Mouse (Mus musculus): ENCODE measurements around the gene Cbfa2t2.

DNA sequence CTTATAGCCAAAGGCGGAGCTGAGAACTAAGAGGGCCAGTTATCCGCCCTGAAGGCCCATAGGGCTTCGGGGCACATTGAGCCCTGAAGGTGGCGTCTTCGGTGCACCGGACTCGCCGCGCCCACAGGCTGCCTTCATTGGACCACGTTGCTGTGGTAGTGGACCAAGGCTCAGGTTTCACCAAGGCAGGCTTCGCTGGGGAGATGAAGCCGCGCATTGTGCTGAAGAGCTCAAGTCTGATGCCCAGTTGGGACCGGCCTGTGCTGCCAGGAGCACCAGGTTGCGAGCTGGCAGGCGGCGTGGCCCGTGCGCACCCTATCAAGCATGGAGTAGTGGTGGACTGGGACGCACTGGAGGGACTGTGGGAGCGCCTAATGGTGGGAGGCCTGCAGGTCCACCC, 115.6 kb downstream of the Cbfa2t2 start:
- TF ChIP-seq POLR2A (IDR thresholded peaks at IDR 0.05; ENCODE audit: extremely low read depth, insufficient read depth, low read length) (no peak), CTCF (IDR thresholded peaks at IDR 0.05; ENCODE audit: low read depth, low read length) (no peak)

Data from liver, adult 2 months (tissue).